ENCODE assay signal across 16 mouse cellular contexts in genomic region chr10:79897316-79898245, GRCm38 (mm10). TPM values are rescaled to one million over a fixed set of nuclear protein-coding genes. Genes with fewer than 3 reads are reported as not detected.
A peak's percentile ranks its signal among the peaks of the same experiment; 100 is the strongest.
DNase-seq lines count a peak whose midpoint lies in the region; ATAC-seq and TF ChIP-seq lines count a peak whose summit lies in the region.
"Had no signal": no experiment of that assay in that cellular context is flagged by ENCODE, and none has a peak within 500 bp of the region (broad histone marks: within the 10 kb centered on the region; RNA-seq: fewer than 3 reads in every experiment).

No protein-coding gene starts in this region.

- no peak overlapping the region for H3K27ac ChIP-seq in stomach, embryonic 15.5 days
- H3K27ac ChIP-seq in stomach, postnatal 0 days (replicated peaks): no peak overlapping the region
- H3K27ac ChIP-seq in liver, adult 2 months (replicated peaks; ENCODE audit: insufficient read depth, low read depth, low read length): peak overlapping the region; percentile 76
- H3K27ac ChIP-seq: limb, embryonic 13.5 days had no signal

- H3K36me3 ChIP-seq in stomach, embryonic 15.5 days: peaks cover 44% of the 10 kb centered on the region
- peaks cover 21% of the 10 kb centered on the region for H3K36me3 ChIP-seq in stomach, postnatal 0 days (ENCODE audit: control insufficient read depth, insufficient read depth, low read length)
- no peaks in the 10 kb centered on the region for H3K36me3 ChIP-seq in liver, adult 2 months (ENCODE audit: control insufficient read depth, insufficient read depth, low read length)

- H3K4me1 ChIP-seq in stomach, embryonic 15.5 days: 0 out of 2 replicates have a peak, but pooled peaks cover 8% of the 10 kb centered on the region
- no peaks in the 10 kb centered on the region for H3K4me1 ChIP-seq in stomach, postnatal 0 days (replicated peaks; ENCODE audit: control insufficient read depth, insufficient read depth)
- H3K4me1 ChIP-seq in liver, adult 2 months (ENCODE audit: control insufficient read depth, insufficient read depth, low read length): peaks cover 13% of the 10 kb centered on the region
- H3K4me1 ChIP-seq: limb, embryonic 13.5 days had no signal

- no peak for TF ChIP-seq POLR2A in liver, adult 2 months (IDR thresholded peaks at IDR 0.05; ENCODE audit: extremely low read depth, insufficient read depth, low read length)

- DNase-seq in stomach, postnatal 0 days (ENCODE audit: low spot score): no peak
- peak; percentile 82 for DNase-seq in liver, adult 2 months (ENCODE audit: extremely low read depth, low read depth, low spot score)
- no peak for DNase-seq in cerebellum, postnatal 14 days
- no peak for DNase-seq in spleen, postnatal 10 days (ENCODE audit: low spot score in 2 of 2)
- DNase-seq: adrenal gland, adult 8-10 months; forebrain, postnatal 0 days; heart, postnatal 36 days; layer of hippocampus, adult 9-11 months had no signal

- no peak overlapping the region for H3K4me2 ChIP-seq in stomach, embryonic 15.5 days
- no peak overlapping the region for H3K4me2 ChIP-seq in stomach, postnatal 0 days (replicated peaks; ENCODE audit: low read depth)
- H3K4me2 ChIP-seq: limb, embryonic 13.5 days had no signal

- no peak for TF ChIP-seq CTCF in stomach, postnatal 0 days (IDR thresholded peaks at IDR 0.05; ENCODE audit: low read depth)
- TF ChIP-seq CTCF in liver, adult 2 months (IDR thresholded peaks at IDR 0.05; ENCODE audit: low read depth, low read length): no peak

- TF ChIP-seq EP300 in stomach, postnatal 0 days (optimal IDR thresholded peaks at IDR 0.05): no peak

- H3K79me2 ChIP-seq in liver, adult 2 months (ENCODE audit: control insufficient read depth, insufficient read depth, low read length): peaks cover 3% of the 10 kb centered on the region; the same call in 1 of the 2 replicates

- no peak overlapping the region for H3K4me3 ChIP-seq in stomach, embryonic 15.5 days (replicated peaks)
- H3K4me3 ChIP-seq in stomach, postnatal 0 days (ENCODE audit: low read depth, low read length): no peak overlapping the region
- H3K4me3 ChIP-seq in liver, adult 2 months (ENCODE audit: insufficient read depth, low read depth, low read length): peak overlapping the region; percentile 53
- H3K4me3 ChIP-seq: limb, embryonic 13.5 days; myocyte had no signal

- no peaks in the 10 kb centered on the region for H3K9me3 ChIP-seq in stomach, embryonic 15.5 days
- H3K9me3 ChIP-seq in stomach, postnatal 0 days (ENCODE audit: control insufficient read depth, low read length): no peaks in the 10 kb centered on the region
- H3K9me3 ChIP-seq: limb, embryonic 13.5 days had no signal

- no peak overlapping the region for H3K9ac ChIP-seq in stomach, embryonic 15.5 days
- no peak overlapping the region for H3K9ac ChIP-seq in stomach, postnatal 0 days (ENCODE audit: low read length)
- H3K9ac ChIP-seq in liver, adult 2 months (ENCODE audit: low read depth, low read length): peak overlapping the region; percentile 66
- H3K9ac ChIP-seq: forebrain, postnatal 0 days had no signal

- ATAC-seq in stomach, embryonic 15.5 days (ENCODE audit: insufficient read depth, low FRiP score, low read depth): peak; percentile 48; the same call in 1 of the 2 replicates
- ATAC-seq in stomach, postnatal 0 days (ENCODE audit: low FRiP score, low TSS enrichment): no peak
- 0 out of 2 replicates have a peak, but pooled peaks have one; percentile 6 for ATAC-seq in granulocyte monocyte progenitor cell, adult 5-6 weeks (replicated peaks; ENCODE audit: poor library complexity, severe bottlenecking)
- no peak for ATAC-seq in monocyte, adult 5-6 weeks (replicated peaks; ENCODE audit: insufficient number of reproducible peaks, low FRiP score, low TSS enrichment, poor library complexity, severe bottlenecking)
- ATAC-seq: forebrain, postnatal 0 days had no signal

- 49% methylated on average over 20 of the region's 20 CpGs for WGBS in stomach, embryonic 15.5 days
- 51% methylated on average over 20 of the region's 20 CpGs for WGBS in stomach, postnatal 0 days
- 25% methylated on average over 20 of the region's 20 CpGs for WGBS in liver, adult 2 months

- H3K27me3 ChIP-seq in stomach, embryonic 15.5 days (replicated peaks): no peaks in the 10 kb centered on the region
- no peaks in the 10 kb centered on the region for H3K27me3 ChIP-seq in stomach, postnatal 0 days (ENCODE audit: control insufficient read depth, insufficient read depth, low read length)
- H3K27me3 ChIP-seq in liver, adult 2 months (ENCODE audit: control insufficient read depth, insufficient read depth, low read length): no peaks in the 10 kb centered on the region
- H3K27me3 ChIP-seq: limb, embryonic 13.5 days had no signal

RNA-seq across cellular contexts. Expression of gene Cfd, which starts 6.9 kb away (rescaled TPM):
- polyA plus RNA-seq in stomach, embryonic 15.5 days (2015; fragmentation: Nextera tagmentation; extraction: Ambion mirVana): not detected in 2 replicates
- not detected in 2 replicates for polyA plus RNA-seq in stomach, postnatal 0 days (2015; fragmentation: Nextera tagmentation; extraction: Ambion mirVana)
- total RNA-seq in granulocyte monocyte progenitor cell, adult 5-6 weeks (2014; fragmentation: Nextera tagmentation): 1.6 and 4.5 TPM in 2 replicates
- not detected in 2 replicates for total RNA-seq in granulocyte monocyte progenitor cell, adult 5-6 weeks (2017)
- total RNA-seq in liver, adult 2 months (2014; rRNA removed): 5.7 and 11.3 TPM in 2 replicates
- 0.37 and 0.98 TPM in 2 replicates for polyA plus RNA-seq in liver, adult 2 months (2012; rRNA removed)
- total RNA-seq in monocyte, adult 5-6 weeks (2017): not detected in 3 replicates
- total RNA-seq: forebrain, postnatal 0 days; MEL had no signal
- polyA plus RNA-seq: forebrain, postnatal 0 days; limb, embryonic 13.5 days; myocyte had no signal

RNA-seq across cellular contexts. Expression of gene Med16, which starts 11.1 kb away (rescaled TPM):
- polyA plus RNA-seq in stomach, embryonic 15.5 days (2015; fragmentation: Nextera tagmentation; extraction: Ambion mirVana): 43.6 and 47.8 TPM in 2 replicates
- polyA plus RNA-seq in stomach, postnatal 0 days (2015; fragmentation: Nextera tagmentation; extraction: Ambion mirVana): 25.6 and 29.7 TPM in 2 replicates
- 14.1 and 20.3 TPM in 2 replicates for total RNA-seq in granulocyte monocyte progenitor cell, adult 5-6 weeks (2014; fragmentation: Nextera tagmentation)
- total RNA-seq in granulocyte monocyte progenitor cell, adult 5-6 weeks (2017): 17.0 and 18.7 TPM in 2 replicates
- total RNA-seq in liver, adult 2 months (2014; rRNA removed): 5.9 and 8.2 TPM in 2 replicates
- polyA plus RNA-seq in liver, adult 2 months (2012; rRNA removed): 29.9 and 30.6 TPM in 2 replicates
- total RNA-seq in monocyte, adult 5-6 weeks (2017): 13.3 to 16.8 TPM (median 13.3 TPM) in 3 replicates

RNA-seq across cellular contexts. Expression of gene Elane, which starts 11.5 kb away (rescaled TPM):
- polyA plus RNA-seq in stomach, embryonic 15.5 days (2015; fragmentation: Nextera tagmentation; extraction: Ambion mirVana): 3.8 and 11.1 TPM in 2 replicates
- polyA plus RNA-seq in stomach, postnatal 0 days (2015; fragmentation: Nextera tagmentation; extraction: Ambion mirVana): 0.30 and 0.55 TPM in 2 replicates
- total RNA-seq in granulocyte monocyte progenitor cell, adult 5-6 weeks (2014; fragmentation: Nextera tagmentation): 5,751 and 6,009 TPM in 2 replicates
- 2,814 and 3,772 TPM in 2 replicates for total RNA-seq in granulocyte monocyte progenitor cell, adult 5-6 weeks (2017)
- 0.20 TPM in 1 of 2 replicates, not detected in the other for total RNA-seq in liver, adult 2 months (2014; rRNA removed)
- 0.12 and 0.15 TPM in 2 replicates for polyA plus RNA-seq in liver, adult 2 months (2012; rRNA removed)
- total RNA-seq in monocyte, adult 5-6 weeks (2017): not detected in 3 replicates
- total RNA-seq: adrenal gland, adult 8-10 months; forebrain, postnatal 0 days; heart, postnatal 36 days; MEL had no signal
- polyA plus RNA-seq: forebrain, postnatal 0 days; myocyte had no signal

RNA-seq across cellular contexts. Expression of gene Gm26602, which starts 13.1 kb away (rescaled TPM):
- polyA plus RNA-seq in stomach, embryonic 15.5 days (2015; fragmentation: Nextera tagmentation; extraction: Ambion mirVana): 4.4 and 13.3 TPM in 2 replicates
- polyA plus RNA-seq in stomach, postnatal 0 days (2015; fragmentation: Nextera tagmentation; extraction: Ambion mirVana): 8.9 and 18.0 TPM in 2 replicates
- total RNA-seq in granulocyte monocyte progenitor cell, adult 5-6 weeks (2014; fragmentation: Nextera tagmentation): not detected in 2 replicates
- 0.98 TPM in 1 of 2 replicates, not detected in the other for total RNA-seq in granulocyte monocyte progenitor cell, adult 5-6 weeks (2017)
- total RNA-seq in liver, adult 2 months (2014; rRNA removed): not detected in 2 replicates
- polyA plus RNA-seq in liver, adult 2 months (2012; rRNA removed): not detected in 2 replicates
- total RNA-seq in monocyte, adult 5-6 weeks (2017): not detected in 3 replicates
- total RNA-seq: adrenal gland, adult 8-10 months; forebrain, postnatal 0 days; heart, postnatal 36 days; megakaryocyte progenitor cell, adult 5-6 weeks had no signal
- polyA plus RNA-seq: gonadal fat pad, adult 2 months; myocyte had no signal

RNA-seq across cellular contexts. Expression of gene Kiss1r, which starts 19.2 kb away (rescaled TPM):
- polyA plus RNA-seq in stomach, embryonic 15.5 days (2015; fragmentation: Nextera tagmentation; extraction: Ambion mirVana): 0.83 and 0.94 TPM in 2 replicates
- 0.79 and 0.99 TPM in 2 replicates for polyA plus RNA-seq in stomach, postnatal 0 days (2015; fragmentation: Nextera tagmentation; extraction: Ambion mirVana)
- total RNA-seq in granulocyte monocyte progenitor cell, adult 5-6 weeks (2014; fragmentation: Nextera tagmentation): not detected in 2 replicates
- 0.26 TPM in 1 of 2 replicates, not detected in the other for total RNA-seq in granulocyte monocyte progenitor cell, adult 5-6 weeks (2017)
- 0.18 and 0.60 TPM in 2 replicates for total RNA-seq in liver, adult 2 months (2014; rRNA removed)
- 1.5 and 1.9 TPM in 2 replicates for polyA plus RNA-seq in liver, adult 2 months (2012; rRNA removed)
- total RNA-seq in monocyte, adult 5-6 weeks (2017): 0.39 TPM in 1 of 3 replicates, not detected in the others

Comparison
In these comparisons a context has a peak if more than half of its experiments do, and no peak if none do; other contexts are left out.
1. ATAC-seq: peak in stomach, embryonic 15.5 days (single experiment) and granulocyte monocyte progenitor cell, adult 5-6 weeks (single experiment); none in stomach, postnatal 0 days (single experiment) and monocyte, adult 5-6 weeks (single experiment).
2. RNA of gene Elane, which starts 11.5 kb away (total RNA-seq): 2,814 to 6,009 TPM in granulocyte monocyte progenitor cell, adult 5-6 weeks; 0.20 TPM in liver, adult 2 months and not detected in monocyte, adult 5-6 weeks; every median in the first group is over 1,000 times any median in the second.